Mouse (Mus musculus) macrophage (primary cell): ENCODE results near the gene Ubac2. TPM values are rescaled to one million over a fixed set of nuclear protein-coding genes. Genes with fewer than 3 reads are reported as not detected.

Experiments used
- H3K27ac ChIP-seq: fragments of 350-480 bp; formaldehyde crosslinking; 2 replicates; pipeline ENCODE4 v1.9.0; 2021
- H3K36me3 ChIP-seq: fragments of 350-480 bp; formaldehyde crosslinking; 2 replicates; pipeline ENCODE4 v1.9.0; 2021; ENCODE audit errors: inconsistent target
- H3K4me3 ChIP-seq: fragments of 350-480 bp; formaldehyde crosslinking; 2 replicates; pipeline ENCODE4 v1.9.0; 2021; ENCODE audit errors: inconsistent target
- H3K79me2 ChIP-seq: fragments of 350-480 bp; formaldehyde crosslinking; 2 replicates; pipeline ENCODE4 v1.9.0; 2021; ENCODE audit errors: inconsistent target
- WGBS: methylation state at CpG from one replicate; pipeline ENCODE4 v1.1.7; 2026; ENCODE audit warnings: inconsistent platforms; ENCODE audit not compliant: missing documents; 5-methylcytosine and 5-hydroxymethylcytosine counted together
- polyA plus RNA-seq: library from polyadenylated mRNA; stranded (reverse); fragments of 250-400 nt; gene quantifications from 3 replicates; pipeline ENCODE4 v1.2.4, GENCODE M21; 2018; ENCODE audit warnings: inconsistent platforms

The Ubac2 gene
- polyA plus RNA-seq, 1 experiment from 2014 or later, result 14.7 TPM

- H3K4me3 ChIP-seq, result no peak overlapping the region
- H3K27ac ChIP-seq, result no peak overlapping the region
- H3K36me3 ChIP-seq, result no peaks in the 10 kb centered on the region
- peaks cover 100% of the 10 kb centered on the region for H3K79me2 ChIP-seq
- WGBS, result 92% methylated on average over 10 of the region's 10 CpGs
Measured at GRCm38 (mm10) chr14:121957176-121957871, 78.9 kb downstream of the Ubac2 start.

- H3K4me3 ChIP-seq, result no peak overlapping the region
- 0 out of 2 replicates have a peak overlapping the region, but pooled peaks have one; percentile 52 for H3K27ac ChIP-seq
- no peaks in the 10 kb centered on the region for H3K36me3 ChIP-seq
- 65% methylated on average over 3 of the region's 3 CpGs for WGBS
- peaks cover 100% of the 10 kb centered on the region for H3K79me2 ChIP-seq
Measured at GRCm38 (mm10) chr14:121958041-121958750, 79.8 kb downstream of the Ubac2 start.

- no peaks in the 10 kb centered on the region for H3K36me3 ChIP-seq
- peak overlapping the region; percentile 52 for H3K27ac ChIP-seq
- WGBS, result 32% methylated on average over 9 of the region's 10 CpGs
- no peak overlapping the region for H3K4me3 ChIP-seq
- peaks cover 100% of the 10 kb centered on the region for H3K79me2 ChIP-seq
Measured at GRCm38 (mm10) chr14:121958751-121959537, 80.5 kb downstream of the Ubac2 start.

- Histone ChIP-seq H3K79me2 (peaks cover 100% of the 10 kb centered on the region), H3K4me3 (no peak overlapping the region), H3K27ac (peak overlapping the region; percentile 52), H3K36me3 (no peaks in the 10 kb centered on the region)
- 97% methylated on average over 3 of the region's 3 CpGs for WGBS
Measured at GRCm38 (mm10) chr14:121959538-121959980, 81.1 kb downstream of the Ubac2 start.

- H3K27ac ChIP-seq, result peak overlapping the region; percentile 52; the same call in 1 of the 2 replicates
- WGBS, result 82% methylated on average over 2 of the region's 4 CpGs
Measured at GRCm38 (mm10) chr14:121960031-121960430, 81.6 kb downstream of the Ubac2 start.

GRCm38 (mm10) chr14:121960531-121960930 is 82.1 kb downstream of the Ubac2 start:
- Histone ChIP-seq H3K79me2 (peaks cover 100% of the 10 kb centered on the region), H3K27ac (peak overlapping the region; percentile 80), H3K4me3 (no peak overlapping the region), H3K36me3 (no peaks in the 10 kb centered on the region)
- 23% methylated on average over 2 of the region's 2 CpGs for WGBS

More at GRCm38 (mm10) chr14:121960031-121960430, 81.6 kb downstream of the Ubac2 start:
- Histone ChIP-seq H3K36me3 (no peaks in the 10 kb centered on the region), H3K79me2 (peaks cover 100% of the 10 kb centered on the region), H3K4me3 (no peak overlapping the region)

GRCm38 (mm10) chr14:121960997-121961396 is 82.6 kb downstream of the Ubac2 start:
- peaks cover 99% of the 10 kb centered on the region for H3K79me2 ChIP-seq
- H3K36me3 ChIP-seq, result no peaks in the 10 kb centered on the region
- no peak overlapping the region for H3K4me3 ChIP-seq
- H3K27ac ChIP-seq, result peak overlapping the region; percentile 80
- WGBS, result 91% methylated on average over 6 of the region's 6 CpGs

- H3K27ac ChIP-seq, result peak overlapping the region; percentile 80
- 60% methylated on average over 12 of the region's 12 CpGs for WGBS
Measured at GRCm38 (mm10) chr14:121961496-121962127, 83.2 kb downstream of the Ubac2 start.

GRCm38 (mm10) chr14:121962128-121962890 is 83.9 kb downstream of the Ubac2 start:
- Histone ChIP-seq H3K79me2 (peaks cover 86% of the 10 kb centered on the region), H3K27ac (peak overlapping the region; percentile 80), H3K4me3 (peak overlapping the region; percentile 48; the same call in 1 of the 2 replicates), H3K36me3 (no peaks in the 10 kb centered on the region)
- 56% methylated on average over 14 of the region's 14 CpGs for WGBS

More at GRCm38 (mm10) chr14:121961496-121962127, 83.2 kb downstream of the Ubac2 start:
- Histone ChIP-seq H3K79me2 (peaks cover 93% of the 10 kb centered on the region), H3K36me3 (no peaks in the 10 kb centered on the region), H3K4me3 (no peak overlapping the region; the same call in 1 of the 2 replicates)

- Histone ChIP-seq H3K4me3 (peak overlapping the region; percentile 48), H3K27ac (peak overlapping the region; percentile 80)
- WGBS, result 79% methylated on average over 9 of the region's 9 CpGs
Measured at GRCm38 (mm10) chr14:121963251-121963941, 85.0 kb downstream of the Ubac2 start.

GRCm38 (mm10) chr14:121963942-121964335 is 85.5 kb downstream of the Ubac2 start:
- peak overlapping the region; percentile 48 for H3K4me3 ChIP-seq
- WGBS, result 26% methylated on average over 4 of the region's 4 CpGs
- no peaks in the 10 kb centered on the region for H3K36me3 ChIP-seq
- peak overlapping the region; percentile 80 for H3K27ac ChIP-seq
- H3K79me2 ChIP-seq, result peaks cover 70% of the 10 kb centered on the region

More at GRCm38 (mm10) chr14:121963251-121963941, 85.0 kb downstream of the Ubac2 start:
- Histone ChIP-seq H3K36me3 (no peaks in the 10 kb centered on the region), H3K79me2 (peaks cover 75% of the 10 kb centered on the region)

GRCm38 (mm10) chr14:121964990-121965389 is 86.6 kb downstream of the Ubac2 start, which contains the start of gene Gpr183:
Gene Gpr183 (minus strand): TSS chr14:121965195.
- H3K27ac ChIP-seq, result peak within 1 kb of the TSS; percentile 80
- 5% methylated on average over 6 of the region's 6 CpGs for WGBS
- H3K36me3 ChIP-seq, result no peaks in the 10 kb centered on the region
- peak within 1 kb of the TSS; percentile 48 for H3K4me3 ChIP-seq
- peaks cover 60% of the 10 kb centered on the region for H3K79me2 ChIP-seq

GRCm38 (mm10) chr14:121965461-121965860 is 87.0 kb downstream of the Ubac2 start:
- H3K27ac ChIP-seq, result peak overlapping the region; percentile 80
- H3K4me3 ChIP-seq, result peak overlapping the region; percentile 48; the same call in 1 of the 2 replicates
- 77% methylated on average over 4 of the region's 4 CpGs for WGBS
- no peaks in the 10 kb centered on the region for H3K36me3 ChIP-seq
- H3K79me2 ChIP-seq, result peaks cover 55% of the 10 kb centered on the region
